Mouse (Mus musculus): ENCODE data around the gene Irak3. TPM values are rescaled to one million over a fixed set of nuclear protein-coding genes. Genes with fewer than 3 reads are reported as not detected.
A peak's percentile ranks its signal among the peaks of the same experiment; 100 is the strongest.

Irak3 gene
- polyA plus RNA-seq, 1 experiment from 2014 or later: 1.2 TPM

DNA sequence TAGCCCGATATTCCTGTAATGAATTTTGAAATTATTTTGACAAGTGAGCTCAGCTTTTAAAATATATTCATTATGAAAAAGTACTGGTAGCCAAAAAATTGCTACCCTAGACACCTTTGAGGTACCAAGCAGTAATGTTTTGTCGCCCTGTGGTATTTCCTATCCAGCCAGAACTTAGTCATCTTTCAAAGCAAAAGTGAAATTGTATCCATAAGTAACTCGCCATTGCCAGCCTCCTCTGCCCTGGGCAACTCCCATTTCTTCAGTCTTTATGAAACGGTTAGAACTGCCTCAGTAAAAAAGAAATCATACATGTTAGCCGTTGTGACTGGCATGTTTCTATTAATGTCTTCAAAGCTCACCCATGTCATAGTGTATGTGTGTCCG lies 7.6 kb upstream of the Irak3 start:
- H3K4me1 ChIP-seq (ENCODE audit: control insufficient read depth, insufficient read depth, low read length): 0 out of 2 replicates have a peak, but pooled peaks cover 3% of the 10 kb centered on the region
- ATAC-seq (ENCODE audit: insufficient read depth, low FRiP score, low TSS enrichment): no peak
- no peak overlapping the region for H3K27ac ChIP-seq (ENCODE audit: low read depth, low read length)
- no peaks in the 10 kb centered on the region for H3K27me3 ChIP-seq (ENCODE audit: control insufficient read depth, insufficient read depth, low read length)
- DNase-seq (ENCODE audit: low spot score): no peak
- peak overlapping the region; percentile 73 for H3K4me2 ChIP-seq (ENCODE audit: low read depth)
- no peaks in the 10 kb centered on the region for H3K36me3 ChIP-seq (ENCODE audit: control insufficient read depth, insufficient read depth, low read length)
- peak overlapping the region; percentile 74 for H3K4me3 ChIP-seq (ENCODE audit: low read depth, low read length)
- H3K9ac ChIP-seq (ENCODE audit: low read length): no peak overlapping the region
- WGBS: 73% methylated on average over 6 of the region's 6 CpGs
- H3K9me3 ChIP-seq (ENCODE audit: control insufficient read depth, low read length): no peaks in the 10 kb centered on the region

DNA sequence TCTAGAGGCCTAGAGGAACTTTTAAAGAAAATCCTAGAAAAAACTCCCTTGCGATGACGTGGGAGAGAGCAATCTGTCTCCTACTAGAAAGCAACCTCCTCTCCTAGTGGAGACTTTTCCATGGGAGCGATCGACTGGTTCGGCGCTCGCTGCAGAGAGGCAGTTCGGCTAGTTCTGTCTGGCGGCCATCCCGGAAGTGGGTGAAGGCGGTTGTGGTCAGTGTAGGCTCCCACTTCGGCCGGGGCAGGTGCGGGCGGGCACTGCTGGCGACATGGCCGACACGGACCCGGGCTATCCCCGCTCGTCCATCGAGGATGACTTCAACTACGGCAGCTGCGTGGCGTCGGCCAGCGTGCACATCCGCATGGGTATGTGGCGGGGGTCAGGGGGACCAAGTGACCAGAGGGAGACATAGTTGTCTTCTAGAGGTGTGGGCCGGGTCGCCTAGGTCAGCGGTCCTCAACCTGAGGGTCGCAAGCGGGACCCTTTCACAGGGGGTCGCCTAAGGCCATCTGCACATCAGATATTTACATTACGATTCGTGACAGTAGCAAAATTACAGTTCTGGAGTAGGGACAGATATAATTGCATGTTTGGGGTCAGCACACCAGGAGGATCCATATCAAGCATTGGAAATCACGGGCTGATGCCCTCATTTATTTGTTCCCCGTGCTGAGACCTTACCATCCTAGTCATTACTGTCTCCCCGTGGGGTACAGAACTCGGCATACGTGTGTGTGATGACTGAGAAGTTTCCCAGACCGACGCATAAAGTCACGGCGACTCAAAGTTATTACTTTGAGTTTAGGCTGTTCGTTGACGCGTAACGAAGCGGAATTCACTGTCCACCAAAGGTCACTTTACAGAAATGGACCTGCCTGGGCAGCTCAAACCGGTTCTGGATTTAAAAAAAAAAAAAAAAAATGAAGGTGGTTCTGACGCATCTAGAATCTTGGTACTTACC lies 6.9 kb upstream of the Irak3 start:
- 5% methylated on average over 53 of the region's 53 CpGs for WGBS

DNA sequence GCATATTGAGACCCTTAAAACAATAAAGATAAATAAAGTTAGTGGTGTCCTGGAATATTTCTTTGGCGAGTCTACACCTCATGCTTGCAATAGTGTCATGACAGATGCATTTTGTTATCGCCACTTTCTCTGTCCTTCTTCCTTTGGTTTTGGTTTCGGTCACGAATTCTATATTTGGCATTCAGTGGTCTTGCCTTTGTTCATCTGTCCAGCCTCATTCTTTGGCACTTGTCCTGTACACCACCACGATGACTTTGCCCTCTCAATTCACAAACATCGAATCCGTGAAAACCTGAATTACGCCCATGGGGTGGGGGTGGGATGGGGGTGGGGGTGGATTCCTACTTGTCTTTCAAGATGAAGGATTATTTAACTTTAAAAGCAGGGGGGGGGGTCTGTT lies 6.1 kb upstream of the Irak3 start:
- Histone ChIP-seq H3K36me3 (ENCODE audit: control insufficient read depth, insufficient read depth, low read length) (no peaks in the 10 kb centered on the region), H3K9ac (ENCODE audit: low read length) (no peak overlapping the region), H3K4me2 (ENCODE audit: low read depth) (no peak overlapping the region), H3K9me3 (ENCODE audit: control insufficient read depth, low read length) (no peaks in the 10 kb centered on the region), H3K27ac (ENCODE audit: low read depth, low read length) (no peak overlapping the region), H3K4me1 (ENCODE audit: control insufficient read depth, insufficient read depth, low read length) (0 out of 2 replicates have a peak, but pooled peaks cover 3% of the 10 kb centered on the region), H3K4me3 (ENCODE audit: low read depth, low read length) (no peak overlapping the region), H3K27me3 (ENCODE audit: control insufficient read depth, insufficient read depth, low read length) (no peaks in the 10 kb centered on the region)
- WGBS: 89% methylated on average over 8 of the region's 8 CpGs
- DNase-seq (ENCODE audit: low spot score) (no peak), ATAC-seq (ENCODE audit: insufficient read depth, low FRiP score, low TSS enrichment) (no peak)

More for the DNA sequence above, 6.9 kb upstream of the Irak3 start:
- Histone ChIP-seq H3K27me3 (ENCODE audit: control insufficient read depth, insufficient read depth, low read length) (no peaks in the 10 kb centered on the region), H3K4me1 (ENCODE audit: control insufficient read depth, insufficient read depth, low read length) (0 out of 2 replicates have a peak, but pooled peaks cover 3% of the 10 kb centered on the region), H3K9me3 (ENCODE audit: control insufficient read depth, low read length) (no peaks in the 10 kb centered on the region), H3K27ac (ENCODE audit: low read depth, low read length) (no peak overlapping the region), H3K36me3 (ENCODE audit: control insufficient read depth, insufficient read depth, low read length) (no peaks in the 10 kb centered on the region), H3K4me2 (ENCODE audit: low read depth) (peak overlapping the region; percentile 73), H3K4me3 (ENCODE audit: low read depth, low read length) (peak overlapping the region; percentile 74), H3K9ac (ENCODE audit: low read length) (peak overlapping the region; percentile 65)
- ATAC-seq (ENCODE audit: insufficient read depth, low FRiP score, low TSS enrichment) (peak; percentile 92), DNase-seq (ENCODE audit: low spot score) (peak; percentile 89)

DNA sequence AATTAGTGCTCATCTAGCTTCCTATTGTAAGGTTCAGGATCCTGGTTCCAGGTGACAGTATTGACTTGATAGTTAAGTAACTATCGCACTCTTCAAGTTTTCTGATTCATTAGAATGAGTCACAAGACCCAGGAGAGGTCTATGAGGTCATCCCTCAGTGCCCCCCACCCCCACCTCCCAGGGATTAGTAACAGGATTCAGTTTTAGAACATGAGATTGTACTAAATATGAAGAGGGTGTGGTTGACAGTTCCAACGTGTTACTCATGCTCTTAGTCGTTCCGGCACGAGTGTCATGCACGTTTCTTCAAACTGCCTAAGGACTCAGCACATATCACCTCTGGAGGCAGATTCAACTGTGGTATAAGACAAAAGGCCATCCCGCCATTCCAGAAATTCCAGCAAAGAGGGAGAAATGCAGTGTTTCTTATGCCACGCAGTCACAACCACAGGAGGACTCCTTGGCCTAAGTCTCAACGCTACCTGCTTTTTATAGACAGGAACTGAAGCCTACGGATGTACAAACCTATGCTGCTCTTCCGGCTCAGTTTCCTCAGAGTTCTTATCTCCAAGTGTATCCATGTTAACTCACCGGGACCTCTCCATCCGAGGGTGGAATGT lies 2.8 kb upstream of the Irak3 start:
- H3K27ac ChIP-seq (ENCODE audit: low read depth, low read length): no peak overlapping the region
- no peak for ATAC-seq (ENCODE audit: insufficient read depth, low FRiP score, low TSS enrichment)
- 84% methylated on average over 13 of the region's 13 CpGs for WGBS

GRCm38 (mm10) chr10:120202467-120203250 lies 729 bp upstream of the Irak3 start:
- DNase-seq (ENCODE audit: low spot score) (no peak), ATAC-seq (ENCODE audit: insufficient read depth, low FRiP score, low TSS enrichment) (no peak)
- Histone ChIP-seq H3K9ac (ENCODE audit: low read length) (no peak overlapping the region), H3K27me3 (ENCODE audit: control insufficient read depth, insufficient read depth, low read length) (peaks cover 11% of the 10 kb centered on the region), H3K9me3 (ENCODE audit: control insufficient read depth, low read length) (no peaks in the 10 kb centered on the region), H3K4me2 (ENCODE audit: low read depth) (no peak overlapping the region; the same call in 1 of the 2 replicates), H3K4me3 (ENCODE audit: low read depth, low read length) (no peak overlapping the region), H3K4me1 (ENCODE audit: control insufficient read depth, insufficient read depth, low read length) (no peaks in the 10 kb centered on the region; the same call in 1 of the 2 replicates), H3K36me3 (ENCODE audit: control insufficient read depth, insufficient read depth, low read length) (no peaks in the 10 kb centered on the region), H3K27ac (ENCODE audit: low read depth, low read length) (no peak overlapping the region)
- 73% methylated on average over 16 of the region's 16 CpGs for WGBS

More for the DNA sequence above, 2.8 kb upstream of the Irak3 start:
- Histone ChIP-seq H3K36me3 (ENCODE audit: control insufficient read depth, insufficient read depth, low read length) (no peaks in the 10 kb centered on the region), H3K9me3 (ENCODE audit: control insufficient read depth, low read length) (no peaks in the 10 kb centered on the region), H3K4me2 (ENCODE audit: low read depth) (no peak overlapping the region), H3K4me1 (ENCODE audit: control insufficient read depth, insufficient read depth, low read length) (peaks cover 3% of the 10 kb centered on the region; the same call in 1 of the 2 replicates), H3K27me3 (ENCODE audit: control insufficient read depth, insufficient read depth, low read length) (peaks cover 11% of the 10 kb centered on the region), H3K9ac (ENCODE audit: low read length) (no peak overlapping the region), H3K4me3 (ENCODE audit: low read depth, low read length) (no peak overlapping the region)
- no peak for DNase-seq (ENCODE audit: low spot score)

GRCm38 (mm10) chr10:120201131-120201921 lies 604 bp downstream of the Irak3 start, which contains the start of gene Tmbim4:
Gene Tmbim4 (plus strand): TSS chr10:120201590.
- Histone ChIP-seq H3K4me2 (ENCODE audit: low read depth) (peak within 1 kb of the TSS; percentile 84), H3K27ac (ENCODE audit: low read depth, low read length) (no peak within 1 kb of the TSS), H3K4me3 (ENCODE audit: low read depth, low read length) (peak within 1 kb of the TSS; percentile 46), H3K4me1 (ENCODE audit: control insufficient read depth, insufficient read depth, low read length) (no peaks in the 10 kb centered on the region; the same call in 1 of the 2 replicates), H3K36me3 (ENCODE audit: control insufficient read depth, insufficient read depth, low read length) (no peaks in the 10 kb centered on the region), H3K27me3 (ENCODE audit: control insufficient read depth, insufficient read depth, low read length) (peaks cover 11% of the 10 kb centered on the region), H3K9ac (ENCODE audit: low read length) (peak within 1 kb of the TSS; percentile 60), H3K9me3 (ENCODE audit: control insufficient read depth, low read length) (no peaks in the 10 kb centered on the region)
- WGBS: 1% methylated on average over 63 of the region's 65 CpGs
- peak; percentile 55 for DNase-seq (ENCODE audit: low spot score)
- ATAC-seq (ENCODE audit: insufficient read depth, low FRiP score, low TSS enrichment): peak; percentile 69

DNA sequence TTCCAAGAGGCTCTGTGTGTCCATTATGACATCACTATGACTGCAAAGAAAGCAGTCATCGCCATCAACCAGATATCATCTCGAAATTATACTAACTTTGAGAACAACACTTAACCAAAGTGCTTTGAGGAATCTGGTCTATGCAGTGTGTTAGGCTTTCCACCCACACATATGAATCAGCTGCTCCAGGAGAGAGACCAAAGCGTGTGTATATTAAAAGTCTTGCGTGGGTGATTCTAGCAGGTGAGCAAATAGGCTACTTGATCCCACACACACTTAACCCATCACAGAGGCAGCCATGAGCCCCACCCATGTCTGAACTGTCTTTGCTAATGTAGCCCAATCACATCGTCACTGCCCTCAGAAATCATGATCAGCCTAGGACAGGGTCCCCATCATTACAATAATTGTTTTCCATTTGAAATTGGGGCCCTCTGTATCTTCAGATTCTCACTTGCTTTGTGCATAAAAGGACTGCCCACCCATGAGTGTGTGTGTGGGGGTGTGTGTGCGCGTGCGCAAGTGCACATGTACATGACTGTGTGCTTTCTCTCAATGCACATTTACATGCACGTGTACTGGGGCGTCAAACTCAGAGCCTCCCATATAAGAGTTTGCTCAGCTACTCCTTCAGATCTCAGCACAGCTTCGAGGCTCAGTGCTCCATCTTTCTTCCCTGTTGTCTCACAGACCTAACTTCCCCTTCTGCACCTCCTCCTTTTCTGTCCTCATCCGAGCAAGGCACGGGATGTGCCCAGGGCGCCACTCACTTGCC lies 4.7 kb downstream of the Irak3 start:
- H3K9me3 ChIP-seq (ENCODE audit: control insufficient read depth, low read length): no peaks in the 10 kb centered on the region
- H3K27ac ChIP-seq (ENCODE audit: low read depth, low read length): no peak overlapping the region
- no peaks in the 10 kb centered on the region; the same call in 1 of the 2 replicates for H3K4me1 ChIP-seq (ENCODE audit: control insufficient read depth, insufficient read depth, low read length)
- no peak overlapping the region for H3K4me2 ChIP-seq (ENCODE audit: low read depth)
- H3K9ac ChIP-seq (ENCODE audit: low read length): no peak overlapping the region
- H3K4me3 ChIP-seq (ENCODE audit: low read depth, low read length): no peak overlapping the region
- 83% methylated on average over 14 of the region's 14 CpGs for WGBS
- peaks cover 11% of the 10 kb centered on the region for H3K27me3 ChIP-seq (ENCODE audit: control insufficient read depth, insufficient read depth, low read length)
- DNase-seq (ENCODE audit: low spot score) (no peak), ATAC-seq (ENCODE audit: insufficient read depth, low FRiP score, low TSS enrichment) (no peak)
- H3K36me3 ChIP-seq (ENCODE audit: control insufficient read depth, insufficient read depth, low read length): no peaks in the 10 kb centered on the region

Measured in neural tube, embryonic 11.5 days (tissue).